Mouse (Mus musculus): Measurements from ENCODE around the gene Srbd1.

GRCm38 (mm10) chr17:85981869-85982268 lies 163.1 kb downstream of the Srbd1 start:
- no peak for TF ChIP-seq CTCF (IDR thresholded peaks at IDR 0.05; ENCODE audit: low read depth, low read length)
- TF ChIP-seq POLR2AphosphoS5 (IDR thresholded peaks at IDR 0.05; ENCODE audit: insufficient replicate concordance, low read depth, low read length) = no peak
- no peak for TF ChIP-seq GATA1 (IDR thresholded peaks at IDR 0.05; ENCODE audit: borderline replicate concordance, low read length)
- no peak for TF ChIP-seq TAL1 (conservative IDR thresholded peaks at IDR 0.05; ENCODE audit: low read depth, low read length)
